Mouse (Mus musculus): ENCODE data around the gene Pth. TPM values are rescaled to one million over a fixed set of nuclear protein-coding genes. Genes with fewer than 3 reads are reported as not detected.

Gene Pth
- polyA plus RNA-seq, 3 experiments from 2014 or later, result not detected

Other genes starting within 250 kb of the Pth start
- gene Arntl, start 181.1 kb downstream of the Pth start, polyA plus RNA-seq (2017; shearing (Covaris generic)), result 10 to 100 TPM; 20.7 to 36.9 (median 30.1) TPM
- 10 to 100 TPM in 2 of 3 experiments, 1 to 10 TPM in 1; 9.5 to 16.7 (median 11.5) TPM for gene Btbd10, start 19.2 kb downstream of the Pth start, polyA plus RNA-seq (2017; shearing (Covaris generic))
- 100 to 1,000 TPM in 1 of 3 experiments, 10 to 100 TPM in 2; 74.7 to 134 (median 82.4) TPM for gene Far1, start 125.3 kb upstream of the Pth start, polyA plus RNA-seq (2017; shearing (Covaris generic))

Measured in inflammation-experienced regulatory T-cells, adult 6 months (primary cell).